Mouse (Mus musculus) bone marrow, adult 2 months (tissue): ENCODE results near the gene Aplf.

Experiments
- CTCF ChIP-seq: fragments of 200-500 bp; IDR thresholded peaks from 2 replicates; pipeline ENCODE4 v1.5.1; 2011; ENCODE audit warnings: low read length, control low read depth; ENCODE audit not compliant: control insufficient read depth, insufficient read depth
- POLR2A ChIP-seq: fragments of 200-500 bp; IDR thresholded peaks from 2 replicates; pipeline ENCODE4 v1.6.1; 2011; ENCODE audit warnings: low read depth, mild to moderate bottlenecking, control low read depth, low read length, borderline replicate concordance; ENCODE audit not compliant: control insufficient read depth

- TF ChIP-seq CTCF (no peak), POLR2A (no peak)
Measured at GRCm38 (mm10) chr6:87581071-87581470, 90.9 kb downstream of the Aplf start.
